Mouse (Mus musculus): Measurements from ENCODE around the gene Gtf2f1. TPM values are rescaled to one million over a fixed set of nuclear protein-coding genes. Genes with fewer than 3 reads are reported as not detected.
A peak's percentile ranks its signal among the peaks of the same experiment; 100 is the strongest.

Gene Gtf2f1
- total and polyA plus RNA-seq, 3 experiments = 145 to 171 TPM; not detected in 1

DNA sequence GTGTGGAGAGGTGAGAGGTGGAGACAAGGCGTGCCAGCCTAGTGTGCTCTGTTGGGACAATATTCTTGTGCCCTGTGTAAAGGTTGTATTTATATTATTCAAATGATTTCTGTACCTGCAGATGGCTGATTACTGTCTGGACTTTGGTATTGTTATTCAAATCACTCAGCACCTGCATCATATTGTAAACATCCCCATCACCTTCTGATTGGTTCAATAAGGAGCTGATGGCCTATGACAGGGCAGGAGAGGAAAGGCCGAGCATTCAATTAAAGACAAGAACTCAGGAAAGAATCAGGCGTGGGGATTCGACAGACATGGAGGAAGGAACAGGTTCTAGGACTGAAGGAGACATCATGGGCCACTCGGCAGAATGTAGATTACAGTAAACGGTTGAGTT is 47.4 kb downstream of the Gtf2f1 start:
- no peaks in the 10 kb centered on the region for H3K36me3 ChIP-seq (ENCODE audit: control insufficient read depth in 1 of 2, insufficient read depth in 2 of 2, low read length in 2 of 2)
- no peaks in the 10 kb centered on the region for H3K4me1 ChIP-seq (ENCODE audit: control insufficient read depth in 1 of 2, insufficient read depth in 2 of 2, low read length in 2 of 2)
- H3K9ac ChIP-seq (ENCODE audit: control insufficient read depth, low read depth, low read length, poor library complexity, severe bottlenecking) = no peak overlapping the region
- H3K27ac ChIP-seq (ENCODE audit: control insufficient read depth, low read depth, low read length) = no peak overlapping the region
- H3K27me3 ChIP-seq (ENCODE audit: control insufficient read depth in 1 of 2, insufficient read depth in 2 of 2, low read length in 2 of 2) = peaks cover 7 to 31% of the 10 kb centered on the region in 2 experiments
- H3K79me2 ChIP-seq (ENCODE audit: control insufficient read depth, insufficient read depth, low read length, poor library complexity) = no peaks in the 10 kb centered on the region
- no peak overlapping the region for H3K4me3 ChIP-seq (ENCODE audit: control insufficient read depth in 1 of 2, insufficient read depth in 1 of 2, low read depth in 2 of 2, low read length in 2 of 2)
- TF ChIP-seq KAT2A (conservative IDR thresholded peaks at IDR 0.05; ENCODE audit: low read depth, low read length) (no peak), CTCF (IDR thresholded peaks at IDR 0.05 in 2 of 3, conservative IDR thresholded peaks at IDR 0.05 in 1 of 3; ENCODE audit: control insufficient read depth in 1 of 3, insufficient read depth in 1 of 3, low read depth in 2 of 3, low read length in 3 of 3, poor library complexity in 1 of 3, severe bottlenecking in 1 of 3) (no peak), HCFC1 (IDR thresholded peaks at IDR 0.05; ENCODE audit: low read depth, low read length) (no peak), MYC (IDR thresholded peaks at IDR 0.05; ENCODE audit: low read depth, low read length) (no peak), MAFK (IDR thresholded peaks at IDR 0.05; ENCODE audit: borderline replicate concordance, low read depth, low read length) (no peak), UBTF (IDR thresholded peaks at IDR 0.05; ENCODE audit: borderline replicate concordance, insufficient read depth, low read depth, low read length) (no peak), GABPA (IDR thresholded peaks at IDR 0.05; ENCODE audit: low read depth, low read length) (no peak), SIN3A (IDR thresholded peaks at IDR 0.05; ENCODE audit: low read length) (no peak)
- H3K9me3 ChIP-seq (replicated peaks; ENCODE audit: insufficient read depth, low read length) = no peaks in the 10 kb centered on the region
- no peak for DNase-seq (ENCODE audit: low read depth, low spot score)

DNA sequence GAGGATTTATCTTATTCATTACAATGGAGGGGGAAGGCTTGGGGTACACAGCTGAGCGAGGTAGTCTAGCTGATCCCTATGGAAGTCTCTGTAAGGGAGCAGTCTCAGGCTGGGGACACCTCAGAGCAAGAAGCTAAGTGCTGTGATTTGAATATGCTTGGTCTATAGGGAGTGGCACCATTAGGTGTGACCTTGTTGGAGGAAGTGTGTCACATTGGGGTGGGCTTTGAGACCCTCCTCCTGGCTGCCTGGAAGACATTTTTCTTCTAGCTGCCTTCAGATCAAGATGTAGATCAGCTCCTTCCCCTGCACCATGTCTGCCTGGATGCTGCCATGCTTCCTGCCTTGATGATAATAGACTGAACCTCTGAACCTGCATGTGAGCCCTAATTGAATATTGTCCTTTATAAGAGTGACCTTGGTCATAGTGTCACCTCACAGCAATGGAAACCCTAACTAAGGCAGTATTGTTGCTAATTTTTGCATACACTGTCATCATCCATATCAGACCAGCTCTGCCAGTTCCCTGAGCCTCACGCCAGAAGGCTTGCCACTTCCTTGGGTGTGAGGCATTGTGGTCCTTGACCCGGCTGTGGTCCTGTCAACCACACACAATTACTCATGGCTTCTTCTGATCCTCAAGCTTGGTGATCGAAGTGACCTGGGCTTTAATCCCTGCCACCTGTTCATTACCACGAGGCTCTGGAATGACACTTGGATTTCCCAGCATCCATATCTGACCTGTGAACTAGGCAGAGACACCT is 48.3 kb downstream of the Gtf2f1 start:
- no peaks in the 10 kb centered on the region for H3K79me2 ChIP-seq (ENCODE audit: control insufficient read depth, insufficient read depth, low read length, poor library complexity)
- no peak overlapping the region for H3K4me3 ChIP-seq (ENCODE audit: control insufficient read depth in 1 of 2, insufficient read depth in 1 of 2, low read depth in 2 of 2, low read length in 2 of 2)
- H3K36me3 ChIP-seq (ENCODE audit: control insufficient read depth in 1 of 2, insufficient read depth in 2 of 2, low read length in 2 of 2) = peaks cover 0 to 1% of the 10 kb centered on the region in 2 experiments; a peak in 1 of 4 replicates
- TF ChIP-seq TBP (IDR thresholded peaks at IDR 0.05; ENCODE audit: low read depth, low read length) (no peak), RCOR1 (IDR thresholded peaks at IDR 0.05; ENCODE audit: low read depth, low read length) (no peak)
- H3K27me3 ChIP-seq (ENCODE audit: control insufficient read depth in 1 of 2, insufficient read depth in 2 of 2, low read length in 2 of 2) = peaks cover 7 to 23% of the 10 kb centered on the region in 2 experiments
- no peaks in the 10 kb centered on the region for H3K9me3 ChIP-seq (replicated peaks; ENCODE audit: insufficient read depth, low read length)
- no peak for DNase-seq (ENCODE audit: low read depth, low spot score)
- H3K4me1 ChIP-seq (ENCODE audit: control insufficient read depth in 1 of 2, insufficient read depth in 2 of 2, low read length in 2 of 2) = peaks cover 0 to 3% of the 10 kb centered on the region in 2 experiments; a peak in 2 of 4 replicates
- no peak overlapping the region for H3K9ac ChIP-seq (ENCODE audit: control insufficient read depth, low read depth, low read length, poor library complexity, severe bottlenecking)
- H3K27ac ChIP-seq (ENCODE audit: control insufficient read depth, low read depth, low read length) = no peak overlapping the region

DNA sequence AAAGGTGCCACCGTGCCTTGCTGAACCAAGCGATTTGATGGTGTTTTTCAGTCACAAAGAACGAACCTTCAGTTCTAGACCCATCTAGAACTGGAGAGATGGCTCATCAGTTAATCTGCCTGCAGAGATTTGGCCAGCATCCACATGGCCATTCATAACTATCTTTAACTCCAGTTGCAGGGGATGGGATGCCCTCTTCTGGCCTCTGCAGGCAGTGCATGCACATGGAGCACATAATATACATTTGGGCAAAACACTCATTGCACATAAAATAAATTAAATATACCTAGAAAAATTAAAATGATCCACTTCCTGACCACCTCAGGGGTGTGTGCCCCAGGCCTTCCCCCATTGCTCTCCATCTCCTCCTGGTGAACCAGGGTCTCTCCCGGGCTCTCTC is 49.2 kb downstream of the Gtf2f1 start:
- peak; percentile 25 for DNase-seq (ENCODE audit: low read depth, low spot score)
- Histone ChIP-seq H3K9me3 (replicated peaks; ENCODE audit: insufficient read depth, low read length) (no peaks in the 10 kb centered on the region), H3K36me3 (ENCODE audit: control insufficient read depth in 1 of 2, insufficient read depth in 2 of 2, low read length in 2 of 2) (peaks cover 0 to 2% of the 10 kb centered on the region in 2 experiments; a peak in 1 of 4 replicates), H3K79me2 (ENCODE audit: control insufficient read depth, insufficient read depth, low read length, poor library complexity) (no peaks in the 10 kb centered on the region), H3K4me3 (ENCODE audit: control insufficient read depth in 1 of 2, insufficient read depth in 1 of 2, low read depth in 2 of 2, low read length in 2 of 2) (no peak overlapping the region), H3K27me3 (ENCODE audit: control insufficient read depth in 1 of 2, insufficient read depth in 2 of 2, low read length in 2 of 2) (peaks cover 7 to 15% of the 10 kb centered on the region in 2 experiments), H3K27ac (ENCODE audit: control insufficient read depth, low read depth, low read length) (no peak overlapping the region), H3K4me1 (ENCODE audit: control insufficient read depth in 1 of 2, insufficient read depth in 2 of 2, low read length in 2 of 2) (peaks cover 0 to 6% of the 10 kb centered on the region in 2 experiments; a peak in 2 of 4 replicates), H3K9ac (ENCODE audit: control insufficient read depth, low read depth, low read length, poor library complexity, severe bottlenecking) (no peak overlapping the region)
- TF ChIP-seq GATA1 (IDR thresholded peaks at IDR 0.05; ENCODE audit: low read depth, low read length) (no peak), SMC3 (IDR thresholded peaks at IDR 0.05; ENCODE audit: low read depth, low read length) (peak; percentile 20; the same call in 1 of the 2 replicates), SIN3A (IDR thresholded peaks at IDR 0.05; ENCODE audit: low read length) (no peak), ZKSCAN1 (IDR thresholded peaks at IDR 0.05; ENCODE audit: low read depth, low read length) (no peak), ZC3H11A (IDR thresholded peaks at IDR 0.05; ENCODE audit: low read depth, low read length) (peak; percentile 8; the same call in 1 of the 2 replicates), POLR2A (IDR thresholded peaks at IDR 0.05; ENCODE audit: control insufficient read depth in 1 of 2, insufficient read depth in 1 of 2, low read depth in 1 of 2, low read length in 2 of 2, poor library complexity in 1 of 2) (no peak), RAD21 (IDR thresholded peaks at IDR 0.05; ENCODE audit: low read depth, low read length) (peak; percentile 36), RCOR1 (IDR thresholded peaks at IDR 0.05; ENCODE audit: low read depth, low read length) (no peak), CTCF (IDR thresholded peaks at IDR 0.05 in 2 of 3, conservative IDR thresholded peaks at IDR 0.05 in 1 of 3; ENCODE audit: control insufficient read depth in 1 of 3, insufficient read depth in 1 of 3, low read depth in 2 of 3, low read length in 3 of 3, poor library complexity in 1 of 3, severe bottlenecking in 1 of 3) (peak; percentile 36 to 51 (median 44); a peak in 5 of 6 replicates), E2F4 (IDR thresholded peaks at IDR 0.05; ENCODE audit: borderline replicate concordance, low read depth, low read length) (no peak), ETS1 (IDR thresholded peaks at IDR 0.05; ENCODE audit: low read depth, low read length) (no peak)
